Comparison of ENCODE assay signal across 24 mouse cellular contexts in genomic region chr11:19922208-19922607, GRCm38 (mm10). TPM values are rescaled to one million over a fixed set of nuclear protein-coding genes. Genes with fewer than 3 reads are reported as not detected.
A peak's percentile ranks its signal among the peaks of the same experiment; 100 is the strongest.
DNase-seq lines count a peak whose midpoint lies in the region; ATAC-seq and TF ChIP-seq lines count a peak whose summit lies in the region.
"Had no signal": no experiment of that assay in that cellular context is flagged by ENCODE, and none has a peak within 500 bp of the region (broad histone marks: within the 10 kb centered on the region; RNA-seq: fewer than 3 reads in every experiment).

No protein-coding gene starts in this region.

- TF ChIP-seq RAD21 in CH12.LX (IDR thresholded peaks at IDR 0.05; ENCODE audit: low read depth, low read length): no peak; the same call in none of the 2 replicates

- dilution Hi-C loops in CH12.LX (cut with MboI; ENCODE audit: extremely low pct_ligation_motif_present, extremely low pct_unique_long_range_greater_than_20kb, low sequenced_read_pairs): no loop called here

- peaks cover 8% of the 10 kb centered on the region for H3K79me2 ChIP-seq in CH12.LX (replicated peaks; ENCODE audit: control insufficient read depth, extremely low read depth, insufficient read depth, poor library complexity, severe bottlenecking)

- H3K9ac ChIP-seq in CH12.LX (ENCODE audit: insufficient read depth, low read depth): no peak overlapping the region

- in situ Hi-C loops in CH12.LX (cut with MboI; ENCODE audit: low pct_ligation_motif_present, low pct_unique_long_range_greater_than_20kb, low sequenced_read_pairs): loop anchor here (5.0 to 10.0 kb wide), 4 partner anchors 55 to 153 kb away; no protein-coding TSS in a partner anchor

- H3K9me3 ChIP-seq in CH12.LX (replicated peaks; ENCODE audit: low read length): no peaks in the 10 kb centered on the region
- H3K9me3 ChIP-seq: G1E had no signal

- peak; percentile 38 for DNase-seq in cerebellum, adult 9-10 months
- peak; percentile 26 for DNase-seq in CD4-positive helper T cell, adult 2 months (ENCODE audit: low read depth, low spot score)
- DNase-seq in CH12.LX (ENCODE audit: extremely low read depth): peak; percentile 67
- DNase-seq in induced T-regulatory cell, adult 2 months (ENCODE audit: low read depth): peak; percentile 63
- no peak for DNase-seq in right cerebral cortex, postnatal 36 days (ENCODE audit: low spot score in 2 of 2)
- no peak for DNase-seq in urinary bladder, postnatal 14 days (ENCODE audit: low spot score)
- DNase-seq: adrenal gland, adult 2 months; adrenal gland, adult 8-10 months; adrenal gland, postnatal 10 days; adrenal gland, postnatal 14 days; adrenal gland, postnatal 25 days; adrenal gland, postnatal 36 days; B cell, adult 2 months; cerebellum, adult 11 months; cerebellum, adult 11-12 months; cerebellum, adult 18-20 months; cerebellum, adult 2 months; cerebellum, adult 8-10 months had no signal

- H3K4me2 ChIP-seq in CH12.LX (ENCODE audit: insufficient read depth, low read depth, poor library complexity, severe bottlenecking): peak overlapping the region; percentile 29

- TF ChIP-seq POLR2A in CH12.LX (IDR thresholded peaks at IDR 0.05; ENCODE audit: low read depth, low read length): no peak

- no peaks in the 10 kb centered on the region for H3K36me3 ChIP-seq in CH12.LX (replicated peaks in 1 of 2; ENCODE audit: control insufficient read depth in 1 of 2, insufficient read depth in 1 of 2, low read length in 1 of 2)

- no peak for ATAC-seq in cerebellum, adult (ENCODE audit: insufficient number of reproducible peaks, low FRiP score, low TSS enrichment)
- ATAC-seq in megakaryocyte, adult 5-6 weeks (ENCODE audit: poor library complexity, severe bottlenecking): no peak
- ATAC-seq: activated CD4-positive, CD25-positive, alpha-beta regulatory T cell, adult 4 months; CD4-positive, CD25-positive, alpha-beta regulatory T cell, adult 4 months; Patski had no signal

- H3K27ac ChIP-seq in CH12.LX (ENCODE audit: insufficient read depth, low read depth): no peak overlapping the region

- H3K4me3 ChIP-seq in CH12.LX (replicated peaks in 1 of 3; ENCODE audit: low read depth in 2 of 3, low read length in 2 of 3, poor library complexity in 1 of 3): no peak overlapping the region

- TF ChIP-seq EP300 in CH12.LX (IDR thresholded peaks at IDR 0.05; ENCODE audit: low read length): peak; percentile 95

- no peak for TF ChIP-seq CTCF in CH12.LX (conservative IDR thresholded peaks at IDR 0.05 in 1 of 2, IDR thresholded peaks at IDR 0.05 in 1 of 2; ENCODE audit: low read depth in 2 of 2, low read length in 2 of 2)

- H3K27me3 ChIP-seq in CH12.LX (replicated peaks): peaks cover 2% of the 10 kb centered on the region
- H3K27me3 ChIP-seq: Patski had no signal

- peaks cover 7 to 53% of the 10 kb centered on the region in 2 experiments for H3K4me1 ChIP-seq in CH12.LX (ENCODE audit: control insufficient read depth in 1 of 2, insufficient read depth in 2 of 2)

TF ChIP-seq in CH12.LX, 34 proteins besides CTCF, POLR2A, EP300 and RAD21:
- TF ChIP-seq USF2 (conservative IDR thresholded peaks at IDR 0.05; ENCODE audit: low read depth, low read length) (no peak), JUN (IDR thresholded peaks at IDR 0.05; ENCODE audit: insufficient read depth, low read depth, low read length) (peak; percentile 88), MEF2A (IDR thresholded peaks at IDR 0.05; ENCODE audit: borderline replicate concordance, low read depth, low read length) (peak; percentile 81), RCOR1 (conservative IDR thresholded peaks at IDR 0.05; ENCODE audit: low read depth, low read length) (peak; percentile 98), CHD1 (IDR thresholded peaks at IDR 0.05; ENCODE audit: low read depth, low read length) (no peak), ZKSCAN1 (IDR thresholded peaks at IDR 0.05; ENCODE audit: borderline replicate concordance, low read depth, low read length) (no peak), MYC (IDR thresholded peaks at IDR 0.05; ENCODE audit: low read depth, low read length) (peak; percentile 89; the same call in 1 of the 2 replicates), POLR2AphosphoS2 (IDR thresholded peaks at IDR 0.05; ENCODE audit: low read depth, low read length) (no peak), CHD2 (IDR thresholded peaks at IDR 0.05; ENCODE audit: low read length) (peak; percentile 60), SIN3A (IDR thresholded peaks at IDR 0.05; ENCODE audit: low read length) (peak; percentile 96), MAFK (IDR thresholded peaks at IDR 0.05; ENCODE audit: insufficient replicate concordance, low read length) (peak; percentile 93), TCF12 (IDR thresholded peaks at IDR 0.05; ENCODE audit: low read depth, low read length) (peak; percentile 59; the same call in 1 of the 2 replicates), E2F4 (IDR thresholded peaks at IDR 0.05; ENCODE audit: insufficient replicate concordance, low read depth, low read length) (0 out of 2 replicates have a peak, but pooled peaks have one; percentile 55), UBTF (IDR thresholded peaks at IDR 0.05; ENCODE audit: low read depth, low read length) (no peak), PAX5 (IDR thresholded peaks at IDR 0.05; ENCODE audit: low read length) (no peak), ETS1 (conservative IDR thresholded peaks at IDR 0.05; ENCODE audit: low read depth, low read length) (peak; percentile 75), MAZ (IDR thresholded peaks at IDR 0.05; ENCODE audit: low read depth, low read length) (peak; percentile 90), SMC3 (IDR thresholded peaks at IDR 0.05; ENCODE audit: low read depth, low read length) (peak; percentile 6; the same call in 1 of the 2 replicates), MAX (IDR thresholded peaks at IDR 0.05; ENCODE audit: low read length) (peak; percentile 83), BHLHE40 (IDR thresholded peaks at IDR 0.05; ENCODE audit: low read depth, low read length) (peak; percentile 92), JUND (conservative IDR thresholded peaks at IDR 0.05; ENCODE audit: low read depth, low read length) (peak; percentile 95), ELF1 (IDR thresholded peaks at IDR 0.05; ENCODE audit: low read depth, low read length) (peak; percentile 18; the same call in 1 of the 2 replicates), KAT2A (IDR thresholded peaks at IDR 0.05; ENCODE audit: insufficient replicate concordance, low read length) (0 out of 2 replicates have a peak, but pooled peaks have one; percentile 46), USF1 (IDR thresholded peaks at IDR 0.05; ENCODE audit: low read depth, low read length) (no peak), ZC3H11A (IDR thresholded peaks at IDR 0.05; ENCODE audit: low read depth, low read length) (no peak), NRF1 (IDR thresholded peaks at IDR 0.05; ENCODE audit: low read depth, low read length) (no peak), ZMIZ1 (IDR thresholded peaks at IDR 0.05; ENCODE audit: low read depth, low read length) (peak; percentile 35; the same call in 1 of the 2 replicates), MXI1 (IDR thresholded peaks at IDR 0.05; ENCODE audit: low read depth, low read length) (peak; percentile 79; the same call in 1 of the 2 replicates), GABPA (IDR thresholded peaks at IDR 0.05; ENCODE audit: insufficient replicate concordance, low read depth, low read length) (no peak), TBP (conservative IDR thresholded peaks at IDR 0.05; ENCODE audit: low read depth, low read length) (no peak), ZNF384 (IDR thresholded peaks at IDR 0.05; ENCODE audit: low read depth, low read length) (0 out of 2 replicates have a peak, but pooled peaks have one; percentile 4), HCFC1 (IDR thresholded peaks at IDR 0.05; ENCODE audit: low read depth, low read length) (no peak), NELFE (IDR thresholded peaks at IDR 0.05; ENCODE audit: low read depth, low read length) (no peak), IRF4 (IDR thresholded peaks at IDR 0.05; ENCODE audit: low read depth, low read length) (peak; percentile 95)

RNA-seq across cellular contexts. Expression of gene Spred2, which starts 2.0 kb away (rescaled TPM):
- 3.2 and 4.2 TPM in 2 replicates for total RNA-seq in CH12.LX (2012; rRNA removed)
- 0.85 and 1.4 TPM in 2 replicates for total RNA-seq in CH12.LX (2014; rRNA removed)
- polyA plus RNA-seq in CH12.LX (2012; ENCODE audit: insufficient read length, low read depth): 15.8 and 15.9 TPM in 2 replicates
- 7.0 and 7.6 TPM in 2 replicates for total RNA-seq in megakaryocyte, adult 5-6 weeks (2015)
- 2.3 and 2.4 TPM in 2 replicates for total RNA-seq in megakaryocyte, adult 5-6 weeks (2017)

Comparison
In these comparisons a context has a peak if more than half of its experiments do, and no peak if none do; other contexts are left out.
1. DNase-seq: peak in cerebellum, adult 9-10 months (single experiment), CD4-positive helper T cell, adult 2 months (single experiment), CH12.LX (single experiment) and induced T-regulatory cell, adult 2 months (single experiment); none in right cerebral cortex, postnatal 36 days (0 of 2) and urinary bladder, postnatal 14 days (single experiment).